Mouse (Mus musculus): Measurements from ENCODE around the gene Apoc4.
A peak's percentile ranks its signal among the peaks of the same experiment; 100 is the strongest.

The Apoc4 gene

DNA sequence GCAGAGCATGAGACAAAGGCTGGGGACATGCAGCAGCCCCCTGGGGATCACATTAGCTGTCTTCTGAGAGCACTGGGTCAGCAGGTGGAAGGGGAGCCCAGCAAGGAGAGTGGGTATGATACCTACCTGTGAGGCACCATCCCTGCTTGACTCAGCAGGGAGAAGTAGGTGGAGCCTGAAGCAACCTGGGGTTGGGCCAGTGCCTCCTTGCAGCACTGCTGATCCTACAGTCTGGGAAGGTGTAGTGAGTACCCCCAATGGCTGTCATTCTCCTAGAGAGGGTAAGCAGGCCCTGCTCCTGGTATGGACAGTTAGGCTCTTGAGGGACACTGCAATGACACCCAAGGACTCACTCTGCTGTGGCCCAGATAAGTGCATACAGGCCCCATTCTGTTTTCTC, 49.0 kb downstream of the Apoc4 start:
- DNase-seq (ENCODE audit: low read depth, low spot score), result no peak

DNA sequence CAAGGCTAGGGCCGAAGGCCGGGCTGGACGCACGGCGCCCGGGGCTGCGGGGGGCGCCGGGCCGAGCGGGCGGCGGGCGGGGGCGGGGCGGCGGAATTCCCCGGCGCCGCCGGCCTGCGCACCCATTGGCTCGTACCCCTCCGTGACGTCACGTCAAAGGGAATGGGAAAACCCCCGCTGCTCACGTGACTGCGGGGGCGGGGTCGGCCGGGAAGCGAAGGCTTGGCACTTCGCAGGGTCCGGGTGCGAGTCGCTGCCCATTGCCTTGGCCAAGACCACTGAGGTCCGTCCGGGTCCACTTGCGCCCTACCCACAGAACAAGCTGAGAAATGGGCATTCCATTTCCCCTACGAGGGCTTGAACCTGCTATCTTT, 51.9 kb downstream of the Apoc4 start, which contains the start of gene Relb:
TSS of gene Relb (minus strand) at position 78 of the 374 bp plus-strand sequence.
- peak; percentile 95 for DNase-seq (ENCODE audit: low read depth, low spot score)

DNA sequence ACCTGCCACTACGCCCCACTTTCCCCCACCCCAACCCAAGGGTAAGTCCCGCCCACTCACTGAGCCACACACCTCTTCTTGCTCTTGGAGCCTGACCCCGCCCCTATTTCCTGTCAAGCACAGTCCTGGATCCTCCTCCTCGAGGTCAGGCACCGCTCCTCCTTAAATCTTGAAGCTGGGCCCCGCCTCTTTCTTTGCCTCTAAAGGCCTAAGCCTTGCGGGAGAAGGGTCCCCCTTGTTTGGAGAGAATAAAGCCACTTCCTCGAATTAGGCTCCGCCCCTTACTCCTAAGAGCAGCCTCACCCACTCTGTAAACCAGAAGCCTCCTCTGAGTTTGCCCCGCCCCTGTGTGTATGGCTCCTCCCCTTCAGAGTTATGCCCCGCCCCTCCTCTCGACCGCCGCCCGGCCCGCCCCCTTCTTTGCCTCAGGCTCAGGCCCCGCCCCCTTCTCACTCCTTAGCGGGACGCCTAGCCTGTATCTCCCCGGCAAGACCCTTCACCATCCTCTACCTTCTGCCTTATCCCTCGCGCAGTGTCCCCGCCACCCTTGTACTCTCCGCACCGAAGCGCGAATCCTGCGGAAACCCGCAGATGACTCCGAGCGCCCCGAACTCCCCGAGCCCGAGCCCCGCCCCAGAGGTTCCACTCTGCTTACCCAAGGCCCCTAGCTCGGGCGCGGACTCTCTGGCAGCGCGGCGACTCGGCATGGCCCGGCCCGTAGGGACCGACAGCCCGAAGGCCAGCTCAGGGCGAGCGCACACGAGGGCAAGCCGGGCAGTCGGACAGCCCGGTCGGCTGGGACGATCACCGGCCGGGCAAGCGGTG, 52.5 kb downstream of the Apoc4 start:
- DNase-seq (ENCODE audit: low read depth, low spot score), result peak; percentile 98

DNA sequence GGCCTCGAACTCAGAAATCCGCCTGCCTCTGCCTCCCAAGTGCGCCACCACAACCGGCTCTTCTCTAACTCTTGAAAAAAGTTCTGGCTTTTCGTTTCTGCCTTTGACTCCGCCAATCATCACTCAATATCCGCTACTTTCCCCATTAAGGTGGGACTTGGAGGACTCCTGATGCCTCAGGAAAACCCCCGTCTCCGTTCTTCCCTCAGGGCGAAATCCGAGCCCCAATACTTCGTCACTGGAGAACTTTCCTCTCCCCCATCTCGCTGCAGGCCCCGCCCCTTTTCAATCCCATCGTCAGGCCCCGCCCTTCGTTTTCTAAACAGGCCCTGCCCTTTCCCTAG, 53.1 kb downstream of the Apoc4 start:
- DNase-seq (ENCODE audit: low read depth, low spot score), result no peak
